Mouse (Mus musculus) limb, embryonic 12.5 days (tissue): Measurements from ENCODE around the gene Pdcd2l. TPM values are rescaled to one million over a fixed set of nuclear protein-coding genes. Genes with fewer than 3 reads are reported as not detected.

ENCODE experiments used
- ATAC-seq: fragments of 200-750 bp; cut with Nextera tagmentation; 2 replicates; pipeline ENCODE4 v1.8.0; 2017; ENCODE audit warnings: low read depth, moderate TSS enrichment; ENCODE audit not compliant: insufficient number of reproducible peaks, insufficient read depth, low FRiP score, low TSS enrichment
- H3K27ac ChIP-seq: fragments of 300-500 bp; sonication (generic); 2 replicates; pipeline ENCODE4 v1.5.1; 2016; ENCODE audit warnings: mild to moderate bottlenecking, moderate library complexity
- H3K27me3 ChIP-seq: fragments of 300-500 bp; sonication (generic); 2 replicates; pipeline ENCODE4 v1.6.1; 2016; ENCODE audit warnings: mild to moderate bottlenecking, moderate library complexity
- H3K36me3 ChIP-seq: fragments of 300-500 bp; sonication (generic); 2 replicates; pipeline ENCODE4 v1.6.1; 2016; ENCODE audit warnings: mild to moderate bottlenecking, moderate library complexity
- H3K4me1 ChIP-seq: fragments of 300-500 bp; sonication (generic); replicated peaks from 2 replicates; pipeline ENCODE4 v1.6.1; 2016
- H3K4me2 ChIP-seq: fragments of 300-500 bp; sonication (generic); 2 replicates; pipeline ENCODE4 v1.6.1; 2016; ENCODE audit warnings: mild to moderate bottlenecking, moderate library complexity
- H3K4me3 ChIP-seq: fragments of 300-500 bp; sonication (generic); replicated peaks from 2 replicates; pipeline ENCODE4 v1.5.1; 2016; ENCODE audit warnings: mild to moderate bottlenecking
- H3K9ac ChIP-seq: fragments of 300-500 bp; sonication (generic); replicated peaks from 2 replicates; pipeline ENCODE4 v1.6.1; 2016; ENCODE audit warnings: mild to moderate bottlenecking, moderate library complexity
- H3K9me3 ChIP-seq: fragments of 300-500 bp; sonication (generic); 2 replicates; pipeline ENCODE4 v1.6.1; 2016; ENCODE audit warnings: mild to moderate bottlenecking, moderate library complexity
- WGBS: fragments of 180-500 bp; shearing (Covaris S2); methylation state at CpG from one replicate; pipeline ENCODE4 v1.1.7; 2016; 5-methylcytosine and 5-hydroxymethylcytosine counted together
- polyA plus RNA-seq: library from polyadenylated mRNA; unstranded; fragments of >200 nt; fragmentation: Nextera tagmentation; extraction: Ambion mirVana; gene quantifications from 2 replicates; pipeline ENCODE4 v1.2.1, GENCODE M21; 2016

Gene Pdcd2l
- polyA plus RNA-seq, 1 experiment from 2014 or later = 72.2 TPM

GRCm38 (mm10) chr7:34229153-34229552, 32.7 kb upstream of the Pdcd2l start:
- ATAC-seq = no peak
- H3K36me3 ChIP-seq = peaks cover 45% of the 10 kb centered on the region
- no peaks in the 10 kb centered on the region for H3K27me3 ChIP-seq
- 18% methylated on average over 5 of the region's 5 CpGs for WGBS
- H3K4me3 ChIP-seq = peak overlapping the region; percentile 76
- H3K9me3 ChIP-seq = no peaks in the 10 kb centered on the region
- H3K9ac ChIP-seq = peak overlapping the region; percentile 83
- H3K27ac ChIP-seq = peak overlapping the region; percentile 87; the same call in 1 of the 2 replicates
- peaks cover 28% of the 10 kb centered on the region for H3K4me1 ChIP-seq
- H3K4me2 ChIP-seq = peak overlapping the region; percentile 85

- 61% methylated on average over 9 of the region's 9 CpGs for WGBS
- peak overlapping the region; percentile 85 for H3K4me2 ChIP-seq
- H3K4me1 ChIP-seq = peaks cover 28% of the 10 kb centered on the region
- H3K36me3 ChIP-seq = peaks cover 50% of the 10 kb centered on the region
- no peak overlapping the region for H3K27ac ChIP-seq
- peak overlapping the region; percentile 83 for H3K9ac ChIP-seq
- no peak for ATAC-seq
- H3K4me3 ChIP-seq = peak overlapping the region; percentile 76
- no peaks in the 10 kb centered on the region for H3K9me3 ChIP-seq
- H3K27me3 ChIP-seq = no peaks in the 10 kb centered on the region
These were observed 32.2 kb upstream of the Pdcd2l start for GRCm38 (mm10) chr7:34228641-34229040.

- Histone ChIP-seq H3K9me3 (no peaks in the 10 kb centered on the region), H3K4me1 (peaks cover 21% of the 10 kb centered on the region), H3K4me3 (no peak overlapping the region), H3K36me3 (peaks cover 67% of the 10 kb centered on the region), H3K9ac (no peak overlapping the region), H3K27ac (no peak overlapping the region), H3K27me3 (no peaks in the 10 kb centered on the region), H3K4me2 (no peak overlapping the region)
- WGBS = 91% methylated on average over 12 of the region's 12 CpGs
- no peak for ATAC-seq
These were observed 30.4 kb upstream of the Pdcd2l start for GRCm38 (mm10) chr7:34226846-34227245.

- H3K36me3 ChIP-seq = peaks cover 75% of the 10 kb centered on the region
- peaks cover 21% of the 10 kb centered on the region for H3K4me1 ChIP-seq
- H3K4me2 ChIP-seq = no peak overlapping the region
- no peak overlapping the region for H3K4me3 ChIP-seq
- ATAC-seq = no peak
- H3K27ac ChIP-seq = no peak overlapping the region
- no peaks in the 10 kb centered on the region for H3K9me3 ChIP-seq
- H3K27me3 ChIP-seq = no peaks in the 10 kb centered on the region
- no peak overlapping the region for H3K9ac ChIP-seq
- 94% methylated on average over 8 of the region's 8 CpGs for WGBS
These were observed 29.6 kb upstream of the Pdcd2l start for GRCm38 (mm10) chr7:34226086-34226485.

GRCm38 (mm10) chr7:34224308-34224707, 27.8 kb upstream of the Pdcd2l start:
- 96% methylated on average over 6 of the region's 6 CpGs for WGBS
- H3K4me3 ChIP-seq = no peak overlapping the region
- peaks cover 14% of the 10 kb centered on the region for H3K4me1 ChIP-seq
- H3K27ac ChIP-seq = no peak overlapping the region
- ATAC-seq = no peak
- H3K4me2 ChIP-seq = no peak overlapping the region
- H3K9me3 ChIP-seq = no peaks in the 10 kb centered on the region
- H3K36me3 ChIP-seq = peaks cover 93% of the 10 kb centered on the region
- no peaks in the 10 kb centered on the region for H3K27me3 ChIP-seq
- no peak overlapping the region for H3K9ac ChIP-seq

- H3K4me3 ChIP-seq = no peak overlapping the region
- H3K36me3 ChIP-seq = peaks cover 99% of the 10 kb centered on the region
- no peak overlapping the region for H3K27ac ChIP-seq
- no peaks in the 10 kb centered on the region for H3K9me3 ChIP-seq
- no peak overlapping the region for H3K9ac ChIP-seq
- H3K4me2 ChIP-seq = no peak overlapping the region
- 93% methylated on average over 10 of the region's 10 CpGs for WGBS
- no peaks in the 10 kb centered on the region for H3K4me1 ChIP-seq
- H3K27me3 ChIP-seq = no peaks in the 10 kb centered on the region
- ATAC-seq = no peak
These were observed 25.9 kb upstream of the Pdcd2l start for GRCm38 (mm10) chr7:34222340-34222739.

- WGBS = 91% methylated on average over 9 of the region's 9 CpGs
- ATAC-seq = no peak
- no peak overlapping the region for H3K9ac ChIP-seq
These were observed 25.3 kb upstream of the Pdcd2l start for GRCm38 (mm10) chr7:34221594-34222250.

GRCm38 (mm10) chr7:34218496-34218895, 22.0 kb upstream of the Pdcd2l start:
- WGBS = 85% methylated on average over 1 of the region's 1 CpGs
- Histone ChIP-seq H3K9me3 (no peaks in the 10 kb centered on the region), H3K4me2 (no peak overlapping the region), H3K4me3 (no peak overlapping the region), H3K36me3 (peaks cover 100% of the 10 kb centered on the region), H3K9ac (no peak overlapping the region), H3K27ac (no peak overlapping the region), H3K4me1 (no peaks in the 10 kb centered on the region), H3K27me3 (no peaks in the 10 kb centered on the region)
- no peak for ATAC-seq

More at GRCm38 (mm10) chr7:34221594-34222250, 25.3 kb upstream of the Pdcd2l start:
- Histone ChIP-seq H3K27ac (no peak overlapping the region), H3K27me3 (no peaks in the 10 kb centered on the region), H3K4me2 (no peak overlapping the region), H3K9me3 (no peaks in the 10 kb centered on the region), H3K4me1 (no peaks in the 10 kb centered on the region), H3K36me3 (peaks cover 99% of the 10 kb centered on the region), H3K4me3 (no peak overlapping the region)

GRCm38 (mm10) chr7:34216474-34216873, 20.0 kb upstream of the Pdcd2l start:
- Histone ChIP-seq H3K36me3 (peaks cover 100% of the 10 kb centered on the region), H3K9ac (no peak overlapping the region), H3K27me3 (no peaks in the 10 kb centered on the region), H3K4me2 (no peak overlapping the region), H3K27ac (no peak overlapping the region), H3K4me3 (no peak overlapping the region), H3K4me1 (no peaks in the 10 kb centered on the region), H3K9me3 (no peaks in the 10 kb centered on the region)
- no peak for ATAC-seq
- 90% methylated on average over 10 of the region's 10 CpGs for WGBS

GRCm38 (mm10) chr7:34215481-34215880, 19.0 kb upstream of the Pdcd2l start:
- Histone ChIP-seq H3K9ac (no peak overlapping the region), H3K4me3 (no peak overlapping the region), H3K36me3 (peaks cover 100% of the 10 kb centered on the region), H3K27me3 (no peaks in the 10 kb centered on the region), H3K4me1 (no peaks in the 10 kb centered on the region), H3K9me3 (no peaks in the 10 kb centered on the region), H3K27ac (no peak overlapping the region), H3K4me2 (no peak overlapping the region)
- no peak for ATAC-seq
- 87% methylated on average over 9 of the region's 9 CpGs for WGBS

- 91% methylated on average over 8 of the region's 8 CpGs for WGBS
These were observed 18.2 kb upstream of the Pdcd2l start for GRCm38 (mm10) chr7:34214644-34215043.

GRCm38 (mm10) chr7:34213281-34213680, 16.8 kb upstream of the Pdcd2l start:
- 90% methylated on average over 7 of the region's 7 CpGs for WGBS
- H3K36me3 ChIP-seq = peaks cover 100% of the 10 kb centered on the region

More at GRCm38 (mm10) chr7:34214644-34215043, 18.2 kb upstream of the Pdcd2l start:
- no peak overlapping the region for H3K27ac ChIP-seq
- H3K9ac ChIP-seq = no peak overlapping the region
- H3K4me1 ChIP-seq = no peaks in the 10 kb centered on the region
- H3K36me3 ChIP-seq = peaks cover 100% of the 10 kb centered on the region
- ATAC-seq = no peak
- H3K4me2 ChIP-seq = no peak overlapping the region
- H3K9me3 ChIP-seq = no peaks in the 10 kb centered on the region
- no peak overlapping the region for H3K4me3 ChIP-seq
- H3K27me3 ChIP-seq = no peaks in the 10 kb centered on the region

More at GRCm38 (mm10) chr7:34213281-34213680, 16.8 kb upstream of the Pdcd2l start:
- Histone ChIP-seq H3K4me1 (no peaks in the 10 kb centered on the region), H3K4me2 (no peak overlapping the region), H3K9ac (no peak overlapping the region), H3K27ac (no peak overlapping the region), H3K4me3 (no peak overlapping the region), H3K9me3 (no peaks in the 10 kb centered on the region), H3K27me3 (no peaks in the 10 kb centered on the region)
- no peak for ATAC-seq
